Mouse (Mus musculus): Measurements from ENCODE around the gene Ebf1.

Gene Ebf1

GRCm38 (mm10) chr11:44665156-44665682 lies 48.1 kb downstream of the Ebf1 start:
- DNase-seq (ENCODE audit: low read depth, low spot score) = peak; percentile 50
- H3K36me3 ChIP-seq (ENCODE audit: control insufficient read depth, insufficient read depth, low read length, poor library complexity, severe bottlenecking) = peaks cover 2% of the 10 kb centered on the region
- no peaks in the 10 kb centered on the region for H3K27me3 ChIP-seq (ENCODE audit: control insufficient read depth, insufficient read depth, low read length, poor library complexity, severe bottlenecking)

GRCm38 (mm10) chr11:44665741-44666531 lies 48.8 kb downstream of the Ebf1 start:
- no peaks in the 10 kb centered on the region for H3K27me3 ChIP-seq (ENCODE audit: control insufficient read depth, insufficient read depth, low read length, poor library complexity, severe bottlenecking)
- DNase-seq (ENCODE audit: low read depth, low spot score) = no peak
- H3K36me3 ChIP-seq (ENCODE audit: control insufficient read depth, insufficient read depth, low read length, poor library complexity, severe bottlenecking) = peaks cover 2% of the 10 kb centered on the region

GRCm38 (mm10) chr11:44666741-44667140 lies 49.6 kb downstream of the Ebf1 start:
- Histone ChIP-seq H3K27me3 (ENCODE audit: control insufficient read depth, insufficient read depth, low read length, poor library complexity, severe bottlenecking) (no peaks in the 10 kb centered on the region), H3K36me3 (ENCODE audit: control insufficient read depth, insufficient read depth, low read length, poor library complexity, severe bottlenecking) (peaks cover 2% of the 10 kb centered on the region)
- no peak for DNase-seq (ENCODE audit: low read depth, low spot score)

- no peak for DNase-seq (ENCODE audit: low read depth, low spot score)
- H3K27me3 ChIP-seq (ENCODE audit: control insufficient read depth, insufficient read depth, low read length, poor library complexity, severe bottlenecking) = no peaks in the 10 kb centered on the region
- no peaks in the 10 kb centered on the region for H3K36me3 ChIP-seq (ENCODE audit: control insufficient read depth, insufficient read depth, low read length, poor library complexity, severe bottlenecking)
Observed at GRCm38 (mm10) chr11:44681306-44681705, 64.2 kb downstream of the Ebf1 start.

GRCm38 (mm10) chr11:44681995-44682394 lies 64.9 kb downstream of the Ebf1 start:
- Histone ChIP-seq H3K27me3 (ENCODE audit: control insufficient read depth, insufficient read depth, low read length, poor library complexity, severe bottlenecking) (no peaks in the 10 kb centered on the region), H3K36me3 (ENCODE audit: control insufficient read depth, insufficient read depth, low read length, poor library complexity, severe bottlenecking) (no peaks in the 10 kb centered on the region)
- peak; percentile 86 for DNase-seq (ENCODE audit: low read depth, low spot score)

GRCm38 (mm10) chr11:44682703-44683539 lies 65.8 kb downstream of the Ebf1 start:
- Histone ChIP-seq H3K36me3 (ENCODE audit: control insufficient read depth, insufficient read depth, low read length, poor library complexity, severe bottlenecking) (no peaks in the 10 kb centered on the region), H3K27me3 (ENCODE audit: control insufficient read depth, insufficient read depth, low read length, poor library complexity, severe bottlenecking) (no peaks in the 10 kb centered on the region)
- DNase-seq (ENCODE audit: low read depth, low spot score) = no peak

- DNase-seq (ENCODE audit: low read depth, low spot score) = peak; percentile 71
- no peaks in the 10 kb centered on the region for H3K36me3 ChIP-seq (ENCODE audit: control insufficient read depth, insufficient read depth, low read length, poor library complexity, severe bottlenecking)
- H3K27me3 ChIP-seq (ENCODE audit: control insufficient read depth, insufficient read depth, low read length, poor library complexity, severe bottlenecking) = no peaks in the 10 kb centered on the region
Observed at GRCm38 (mm10) chr11:44684486-44685076, 67.5 kb downstream of the Ebf1 start.

- no peaks in the 10 kb centered on the region for H3K36me3 ChIP-seq (ENCODE audit: control insufficient read depth, insufficient read depth, low read length, poor library complexity, severe bottlenecking)
- no peak for DNase-seq (ENCODE audit: low read depth, low spot score)
- H3K27me3 ChIP-seq (ENCODE audit: control insufficient read depth, insufficient read depth, low read length, poor library complexity, severe bottlenecking) = no peaks in the 10 kb centered on the region
Observed at GRCm38 (mm10) chr11:44685129-44685528, 68.0 kb downstream of the Ebf1 start.

GRCm38 (mm10) chr11:44685911-44686361 lies 68.8 kb downstream of the Ebf1 start:
- Histone ChIP-seq H3K36me3 (ENCODE audit: control insufficient read depth, insufficient read depth, low read length, poor library complexity, severe bottlenecking) (no peaks in the 10 kb centered on the region), H3K27me3 (ENCODE audit: control insufficient read depth, insufficient read depth, low read length, poor library complexity, severe bottlenecking) (no peaks in the 10 kb centered on the region)
- peak; percentile 53 for DNase-seq (ENCODE audit: low read depth, low spot score)

GRCm38 (mm10) chr11:44686378-44686777 lies 69.3 kb downstream of the Ebf1 start:
- Histone ChIP-seq H3K36me3 (ENCODE audit: control insufficient read depth, insufficient read depth, low read length, poor library complexity, severe bottlenecking) (no peaks in the 10 kb centered on the region), H3K27me3 (ENCODE audit: control insufficient read depth, insufficient read depth, low read length, poor library complexity, severe bottlenecking) (no peaks in the 10 kb centered on the region)
- DNase-seq (ENCODE audit: low read depth, low spot score) = peak; percentile 50

GRCm38 (mm10) chr11:44688542-44688941 lies 71.4 kb downstream of the Ebf1 start:
- DNase-seq (ENCODE audit: low read depth, low spot score) = no peak
- Histone ChIP-seq H3K36me3 (ENCODE audit: control insufficient read depth, insufficient read depth, low read length, poor library complexity, severe bottlenecking) (no peaks in the 10 kb centered on the region), H3K27me3 (ENCODE audit: control insufficient read depth, insufficient read depth, low read length, poor library complexity, severe bottlenecking) (no peaks in the 10 kb centered on the region)

- Histone ChIP-seq H3K27me3 (ENCODE audit: control insufficient read depth, insufficient read depth, low read length, poor library complexity, severe bottlenecking) (no peaks in the 10 kb centered on the region), H3K36me3 (ENCODE audit: control insufficient read depth, insufficient read depth, low read length, poor library complexity, severe bottlenecking) (no peaks in the 10 kb centered on the region)
- DNase-seq (ENCODE audit: low read depth, low spot score) = no peak
Observed at GRCm38 (mm10) chr11:44689571-44690264, 72.6 kb downstream of the Ebf1 start.

GRCm38 (mm10) chr11:44690265-44690572 lies 73.1 kb downstream of the Ebf1 start:
- DNase-seq (ENCODE audit: low read depth, low spot score) = no peak
- peaks cover under 1% of the 10 kb centered on the region; the same call in 1 of the 2 replicates for H3K36me3 ChIP-seq (ENCODE audit: control insufficient read depth, insufficient read depth, low read length, poor library complexity, severe bottlenecking)

GRCm38 (mm10) chr11:44695416-44695815 lies 78.3 kb downstream of the Ebf1 start:
- peaks cover 7% of the 10 kb centered on the region for H3K36me3 ChIP-seq (ENCODE audit: control insufficient read depth, insufficient read depth, low read length, poor library complexity, severe bottlenecking)
- DNase-seq (ENCODE audit: low read depth, low spot score) = no peak
- no peaks in the 10 kb centered on the region for H3K27me3 ChIP-seq (ENCODE audit: control insufficient read depth, insufficient read depth, low read length, poor library complexity, severe bottlenecking)

More at GRCm38 (mm10) chr11:44690265-44690572, 73.1 kb downstream of the Ebf1 start:
- no peaks in the 10 kb centered on the region for H3K27me3 ChIP-seq (ENCODE audit: control insufficient read depth, insufficient read depth, low read length, poor library complexity, severe bottlenecking)

Measured in splenic B cell, adult 2 months (primary cell).